Comparison of ENCODE assay signal across 10 mouse cellular contexts in genomic region chr15:98821403-98821802, GRCm38 (mm10). TPM values are rescaled to one million over a fixed set of nuclear protein-coding genes. Genes with fewer than 3 reads are reported as not detected.
A peak's percentile ranks its signal among the peaks of the same experiment; 100 is the strongest.
DNase-seq lines count a peak whose midpoint lies in the region; ATAC-seq lines count a peak whose summit lies in the region.
"Had no signal": no experiment of that assay in that cellular context is flagged by ENCODE, and none has a peak within 500 bp of the region (broad histone marks: within the 10 kb centered on the region; RNA-seq: fewer than 3 reads in every experiment).

No protein-coding gene starts in this region.

- H3K27me3 ChIP-seq in liver, embryonic 11.5 days (replicated peaks; ENCODE audit: control insufficient read depth, insufficient read depth, low read length) = no peaks in the 10 kb centered on the region
- no peaks in the 10 kb centered on the region for H3K27me3 ChIP-seq in midbrain, embryonic 11.5 days (ENCODE audit: control insufficient read depth, insufficient read depth, low read length)
- H3K27me3 ChIP-seq in forebrain, embryonic 15.5 days = no peaks in the 10 kb centered on the region
- H3K27me3 ChIP-seq: embryonic facial prominence, embryonic 12.5 days had no signal

- no peak overlapping the region for H3K4me2 ChIP-seq in liver, embryonic 11.5 days
- H3K4me2 ChIP-seq in midbrain, embryonic 11.5 days = no peak overlapping the region
- H3K4me2 ChIP-seq in forebrain, embryonic 15.5 days (replicated peaks) = no peak overlapping the region
- H3K4me2 ChIP-seq: embryonic facial prominence, embryonic 12.5 days had no signal

- H3K4me3 ChIP-seq in liver, embryonic 11.5 days (ENCODE audit: low read depth, low read length) = no peak overlapping the region
- H3K4me3 ChIP-seq in midbrain, embryonic 11.5 days (ENCODE audit: low read depth, low read length) = no peak overlapping the region
- no peak overlapping the region for H3K4me3 ChIP-seq in forebrain, embryonic 15.5 days
- H3K4me3 ChIP-seq: embryonic facial prominence, embryonic 12.5 days had no signal

- WGBS in liver, embryonic 11.5 days = 53% methylated on average over 10 of the region's 10 CpGs
- 24% methylated on average over 10 of the region's 10 CpGs for WGBS in midbrain, embryonic 11.5 days
- 22% methylated on average over 10 of the region's 10 CpGs for WGBS in forebrain, embryonic 15.5 days

- H3K9me3 ChIP-seq in liver, embryonic 11.5 days (ENCODE audit: control insufficient read depth, low read length) = no peaks in the 10 kb centered on the region
- no peaks in the 10 kb centered on the region for H3K9me3 ChIP-seq in midbrain, embryonic 11.5 days (ENCODE audit: control insufficient read depth, low read length)
- no peaks in the 10 kb centered on the region for H3K9me3 ChIP-seq in forebrain, embryonic 15.5 days
- H3K9me3 ChIP-seq: embryonic facial prominence, embryonic 12.5 days had no signal

- peak; percentile 42 for DNase-seq in adrenal gland, postnatal 10 days
- DNase-seq in adrenal gland, postnatal 25 days = no peak
- DNase-seq in liver (peak; percentile 53), ZHBTc4 (ENCODE audit: low read depth, low spot score) (peak; percentile 92)
- DNase-seq in liver, embryonic 11.5 days (ENCODE audit: low spot score) = no peak
- peak; percentile 71 for DNase-seq in naive thymus-derived CD4-positive, alpha-beta T cell, adult 2 months (ENCODE audit: low read depth)
- no peak for DNase-seq in midbrain, embryonic 11.5 days (ENCODE audit: low spot score, missing footprints)

- H3K4me1 ChIP-seq in liver, embryonic 11.5 days (replicated peaks; ENCODE audit: control insufficient read depth, insufficient read depth, low read length) = peaks cover 2% of the 10 kb centered on the region
- no peaks in the 10 kb centered on the region for H3K4me1 ChIP-seq in midbrain, embryonic 11.5 days (ENCODE audit: control insufficient read depth, insufficient read depth, low read length)
- H3K4me1 ChIP-seq in forebrain, embryonic 15.5 days = no peaks in the 10 kb centered on the region
- H3K4me1 ChIP-seq: embryonic facial prominence, embryonic 12.5 days had no signal

- peaks cover 31% of the 10 kb centered on the region for H3K36me3 ChIP-seq in liver, embryonic 11.5 days (ENCODE audit: control insufficient read depth, insufficient read depth, low read length)
- peaks cover 2% of the 10 kb centered on the region for H3K36me3 ChIP-seq in midbrain, embryonic 11.5 days (ENCODE audit: control insufficient read depth, insufficient read depth, low read length)
- H3K36me3 ChIP-seq in forebrain, embryonic 15.5 days = peaks cover 18% of the 10 kb centered on the region; the same call in 1 of the 2 replicates

- H3K9ac ChIP-seq in liver, embryonic 11.5 days (ENCODE audit: low read depth, low read length) = no peak overlapping the region
- H3K9ac ChIP-seq in midbrain, embryonic 11.5 days (ENCODE audit: low read length) = no peak overlapping the region
- H3K9ac ChIP-seq in forebrain, embryonic 15.5 days (replicated peaks) = no peak overlapping the region
- H3K9ac ChIP-seq: embryonic facial prominence, embryonic 12.5 days had no signal

- H3K27ac ChIP-seq in liver, embryonic 11.5 days (ENCODE audit: low read depth, low read length) = no peak overlapping the region
- H3K27ac ChIP-seq in midbrain, embryonic 11.5 days (ENCODE audit: low read depth, low read length) = no peak overlapping the region
- H3K27ac ChIP-seq in forebrain, embryonic 15.5 days (replicated peaks) = no peak overlapping the region
- H3K27ac ChIP-seq: embryonic facial prominence, embryonic 12.5 days had no signal

- no peak for ATAC-seq in liver, embryonic 11.5 days (replicated peaks; ENCODE audit: low FRiP score)
- ATAC-seq in midbrain, embryonic 11.5 days (ENCODE audit: low FRiP score) = no peak
- no peak for ATAC-seq in forebrain, embryonic 15.5 days (replicated peaks)

RNA-seq across cellular contexts. Expression of gene Prkag1, which starts 9.9 kb away (rescaled TPM):
- 10 to 100 TPM; 65.7 to 71.5 TPM for total RNA-seq in adrenal gland, postnatal 10 days (2021)
- total RNA-seq in adrenal gland, postnatal 25 days (2021) = 60.4 and 78.6 TPM in 2 replicates
- polyA plus RNA-seq in liver, embryonic 11.5 days (2014; fragmentation: Nextera tagmentation; extraction: Ambion mirVana) = 128 and 140 TPM in 2 replicates
- 69.7 and 81.4 TPM in 2 replicates for polyA plus RNA-seq in midbrain, embryonic 11.5 days (2014; fragmentation: Nextera tagmentation; extraction: Ambion mirVana)
- 89.0 and 91.7 TPM in 2 replicates for polyA plus RNA-seq in forebrain, embryonic 15.5 days (2015; fragmentation: Nextera tagmentation; extraction: Ambion mirVana)

RNA-seq across cellular contexts. Expression of gene Ddn, which starts 12.1 kb away (rescaled TPM):
- under 1 TPM; 0.09 to 0.21 TPM for total RNA-seq in adrenal gland, postnatal 10 days (2021)
- total RNA-seq in adrenal gland, postnatal 25 days (2021) = 0.09 and 0.24 TPM in 2 replicates
- 0.12 and 0.16 TPM in 2 replicates for polyA plus RNA-seq in liver, embryonic 11.5 days (2014; fragmentation: Nextera tagmentation; extraction: Ambion mirVana)
- polyA plus RNA-seq in midbrain, embryonic 11.5 days (2014; fragmentation: Nextera tagmentation; extraction: Ambion mirVana) = 0.48 and 0.74 TPM in 2 replicates
- polyA plus RNA-seq in forebrain, embryonic 15.5 days (2015; fragmentation: Nextera tagmentation; extraction: Ambion mirVana) = 0.46 and 0.47 TPM in 2 replicates

RNA-seq across cellular contexts. Expression of gene Wnt1, which starts 31.7 kb away (rescaled TPM):
- under 1 TPM in 1 of 2 experiments, not detected in 1; 0.12 TPM for total RNA-seq in adrenal gland, postnatal 10 days (2021)
- total RNA-seq in adrenal gland, postnatal 25 days (2021) = not detected in 2 replicates
- polyA plus RNA-seq in liver, embryonic 11.5 days (2014; fragmentation: Nextera tagmentation; extraction: Ambion mirVana) = not detected in 2 replicates
- 11.6 and 14.0 TPM in 2 replicates for polyA plus RNA-seq in midbrain, embryonic 11.5 days (2014; fragmentation: Nextera tagmentation; extraction: Ambion mirVana)
- 0.19 and 0.25 TPM in 2 replicates for polyA plus RNA-seq in forebrain, embryonic 15.5 days (2015; fragmentation: Nextera tagmentation; extraction: Ambion mirVana)
- polyA plus RNA-seq: heart, embryonic 14.5 days had no signal

RNA-seq across cellular contexts. Expression of gene Wnt10b, which starts 43.5 kb away (rescaled TPM):
- total RNA-seq in adrenal gland, postnatal 10 days (2021) = 1 to 10 TPM in 1 of 2 experiments, under 1 TPM in 1; 0.96 to 1.1 TPM
- 0.43 and 0.55 TPM in 2 replicates for total RNA-seq in adrenal gland, postnatal 25 days (2021)
- not detected in 2 replicates for polyA plus RNA-seq in liver, embryonic 11.5 days (2014; fragmentation: Nextera tagmentation; extraction: Ambion mirVana)
- polyA plus RNA-seq in midbrain, embryonic 11.5 days (2014; fragmentation: Nextera tagmentation; extraction: Ambion mirVana) = 0.30 and 0.40 TPM in 2 replicates
- polyA plus RNA-seq in forebrain, embryonic 15.5 days (2015; fragmentation: Nextera tagmentation; extraction: Ambion mirVana) = not detected in 2 replicates
- polyA plus RNA-seq: heart, embryonic 14.5 days had no signal

RNA-seq across cellular contexts. Expression of gene Kmt2d, which starts 49.6 kb away (rescaled TPM):
- total RNA-seq in adrenal gland, postnatal 10 days (2021) = 10 to 100 TPM; 47.5 to 64.2 TPM
- 63.0 and 83.0 TPM in 2 replicates for total RNA-seq in adrenal gland, postnatal 25 days (2021)
- polyA plus RNA-seq in liver, embryonic 11.5 days (2014; fragmentation: Nextera tagmentation; extraction: Ambion mirVana) = 14.3 and 17.0 TPM in 2 replicates
- polyA plus RNA-seq in midbrain, embryonic 11.5 days (2014; fragmentation: Nextera tagmentation; extraction: Ambion mirVana) = 13.2 and 13.3 TPM in 2 replicates
- polyA plus RNA-seq in forebrain, embryonic 15.5 days (2015; fragmentation: Nextera tagmentation; extraction: Ambion mirVana) = 13.9 and 14.3 TPM in 2 replicates

Comparison
In these comparisons a context has a peak if more than half of its experiments do, and no peak if none do; other contexts are left out.
1. DNase-seq: peak in adrenal gland, postnatal 10 days (single experiment), liver (single experiment), ZHBTc4 (single experiment) and naive thymus-derived CD4-positive, alpha-beta T cell, adult 2 months (single experiment); none in adrenal gland, postnatal 25 days (single experiment), liver, embryonic 11.5 days (single experiment) and midbrain, embryonic 11.5 days (single experiment).
2. RNA of gene Wnt1, which starts 31.7 kb away (polyA plus RNA-seq): 11.6 to 14.0 TPM in midbrain, embryonic 11.5 days; 0.19 to 0.25 TPM in forebrain, embryonic 15.5 days and not detected in liver, embryonic 11.5 days; every median in the first group is over 10 times any median in the second.